Mouse (Mus musculus) layer of hippocampus, adult 8-10 months (tissue): ENCODE measurements around the gene Ldlrad3. TPM values are rescaled to one million over a fixed set of nuclear protein-coding genes. Genes with fewer than 3 reads are reported as not detected.

ENCODE experiments used
- DNase-seq, 2 experiments: peaks; one replicate each; pipeline ENCODE4 v3.0.0; 2022; ENCODE audit warnings: low spot score in 2 of 2
- total RNA-seq, 4 experiments: library from RNA; stranded (reverse); gene quantifications; 2 replicates each; pipeline ENCODE4 v1.2.4; 2022

Gene Ldlrad3
- total RNA-seq, 4 experiments from 2014 or later = 10.0 to 13.2 (median 11.3) TPM

GRCm38 (mm10) chr2:102190956-102191355 is 4.8 kb upstream of the Ldlrad3 start:
- DNase-seq = no peak

DNA sequence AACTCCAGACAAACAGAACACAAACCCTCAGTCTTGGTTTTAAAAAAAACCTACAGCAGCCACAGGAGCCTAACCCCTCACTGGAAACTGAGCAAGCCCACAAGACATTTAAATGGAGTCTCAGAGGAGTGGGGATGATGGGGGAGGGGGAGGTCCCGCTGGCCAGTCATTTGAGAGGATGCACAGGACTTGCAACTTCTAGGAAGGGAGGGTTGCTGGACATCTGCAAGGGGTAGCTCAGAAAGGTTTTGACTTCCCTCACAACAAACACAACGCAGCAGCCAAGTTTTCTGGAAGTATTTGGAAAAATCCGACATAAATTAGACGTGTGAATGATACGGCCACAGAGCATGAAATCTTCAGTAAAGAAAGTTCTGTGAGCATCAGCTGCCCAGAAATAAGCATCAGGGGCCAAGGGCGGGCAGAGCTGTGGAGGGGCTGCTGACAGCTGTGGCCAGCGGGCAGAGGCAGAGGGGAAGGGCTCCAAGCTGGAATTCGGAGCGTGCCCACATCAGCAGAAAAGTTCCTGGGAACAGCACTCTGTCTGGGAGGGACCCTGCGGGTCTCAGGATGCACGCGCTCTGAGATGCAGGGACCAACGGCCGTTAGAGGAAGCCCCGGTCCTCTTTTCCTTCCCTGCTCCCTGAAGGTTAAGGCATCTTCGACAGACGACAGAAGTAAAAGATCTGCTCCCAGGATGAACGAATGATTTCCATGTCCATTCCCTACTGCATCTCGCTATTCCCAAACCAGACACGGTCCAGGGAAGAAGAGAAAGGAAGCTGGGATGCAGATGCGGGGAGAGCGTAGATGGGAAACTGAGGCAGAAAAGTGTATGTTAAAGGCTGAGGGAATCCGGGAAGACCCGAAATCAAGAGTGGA is 875 bp downstream of the Ldlrad3 start:
- DNase-seq = no peak

GRCm38 (mm10) chr2:102183720-102184480 is 2.3 kb downstream of the Ldlrad3 start:
- DNase-seq = no peak

- no peak for DNase-seq
Observed at GRCm38 (mm10) chr2:102181459-102181858, 4.7 kb downstream of the Ldlrad3 start.

GRCm38 (mm10) chr2:102176434-102176772 is 9.8 kb downstream of the Ldlrad3 start:
- DNase-seq = no peak

- no peak for DNase-seq
Observed at GRCm38 (mm10) chr2:102175741-102176433, 10.3 kb downstream of the Ldlrad3 start.

DNA sequence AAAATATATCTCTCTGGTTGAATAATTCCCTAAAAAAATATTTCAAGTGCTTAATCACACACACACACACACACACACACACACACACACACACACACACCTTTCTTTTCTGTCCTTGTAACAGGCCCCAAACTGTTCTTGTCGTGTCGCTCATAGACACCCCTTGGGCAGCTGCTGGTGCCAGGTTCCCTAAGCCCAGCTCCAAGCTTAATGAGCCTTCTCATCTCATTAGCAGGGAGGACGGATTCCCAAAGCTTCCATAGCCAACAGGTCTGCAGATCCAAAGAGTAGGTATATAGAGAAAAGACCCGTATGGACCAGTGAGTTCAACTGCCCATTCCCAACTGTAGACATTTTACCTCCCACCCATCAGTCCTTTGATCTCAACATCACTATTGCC is 13.7 kb downstream of the Ldlrad3 start:
- no peak for DNase-seq

GRCm38 (mm10) chr2:102166550-102167325 is 19.4 kb downstream of the Ldlrad3 start:
- DNase-seq = no peak

DNA sequence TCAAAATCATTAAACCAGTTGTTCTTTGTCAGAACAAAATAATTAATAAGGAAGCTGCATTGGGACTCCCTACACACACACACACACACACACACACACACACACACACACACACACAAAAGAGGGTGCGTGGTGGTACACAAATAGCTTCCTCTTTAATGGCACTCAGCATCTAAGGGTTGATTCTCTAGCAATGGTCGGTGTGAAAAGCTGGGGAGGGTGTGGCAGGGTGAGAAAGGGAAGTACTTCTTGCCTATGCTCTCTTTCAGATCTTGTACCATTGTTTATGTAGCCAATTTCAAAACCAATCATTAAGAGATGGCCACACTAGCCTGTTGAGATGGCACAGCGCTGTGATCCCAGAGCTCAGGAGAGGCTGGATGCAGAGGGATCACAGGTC is 23.1 kb downstream of the Ldlrad3 start:
- DNase-seq = no peak

DNA sequence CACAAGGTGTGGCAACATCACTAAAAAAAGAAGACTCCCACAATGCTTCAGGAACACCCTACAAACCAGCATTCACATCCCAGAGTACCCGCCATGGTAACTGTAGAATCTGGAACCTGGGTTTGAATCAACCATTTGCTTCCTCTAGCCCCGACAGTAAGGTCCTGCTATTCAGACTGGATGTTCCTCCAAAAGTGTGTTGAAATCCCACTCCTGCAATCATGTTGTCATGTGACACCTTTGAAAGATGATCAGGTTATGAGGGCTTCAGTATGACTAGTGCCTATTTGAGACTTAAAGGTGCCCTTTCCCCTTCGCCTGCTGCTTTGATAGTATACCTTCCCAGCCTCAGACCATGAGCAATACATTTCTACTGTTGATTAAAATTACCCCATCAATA is 28.6 kb downstream of the Ldlrad3 start:
- no peak for DNase-seq

DNA sequence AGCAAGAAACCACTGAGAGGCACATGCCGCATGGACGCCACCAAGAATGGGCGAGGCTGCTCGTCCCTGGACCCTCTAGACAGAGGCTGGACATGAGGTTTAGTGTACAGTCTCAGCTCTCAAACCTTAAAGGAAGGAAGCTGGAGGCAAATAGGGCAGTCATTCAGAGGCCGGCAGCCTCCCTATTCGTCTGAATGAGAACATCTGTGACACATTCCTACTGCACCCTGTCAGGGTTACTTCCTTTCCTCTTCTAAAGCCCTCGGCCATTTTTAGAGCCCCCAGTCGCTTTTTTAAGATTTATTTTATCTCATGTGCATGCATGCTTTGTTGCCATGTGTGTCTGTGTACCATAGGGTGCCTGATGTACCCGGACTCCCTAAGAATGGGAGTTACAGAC is 29.2 kb downstream of the Ldlrad3 start:
- no peak for DNase-seq

DNA sequence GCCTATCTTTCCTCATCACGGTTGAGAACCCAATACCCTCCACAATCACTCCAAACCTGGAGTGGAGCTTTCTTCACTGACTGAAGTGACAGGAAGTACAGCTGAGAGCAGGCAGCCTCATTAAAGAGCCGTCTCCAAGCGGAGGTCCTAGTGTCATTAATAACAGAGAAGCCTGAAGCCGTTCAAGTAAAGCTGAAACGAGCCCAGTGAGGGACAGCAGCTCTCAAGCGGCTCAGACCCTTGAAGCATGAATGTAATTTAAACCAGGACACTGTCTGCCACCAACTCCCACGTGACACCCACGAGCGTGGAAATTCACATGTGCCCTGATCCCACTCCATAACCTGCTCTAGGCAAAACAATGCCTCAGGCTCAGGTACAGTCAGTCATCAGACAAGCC is 29.7 kb downstream of the Ldlrad3 start:
- DNase-seq = no peak

- DNase-seq = no peak
Observed at GRCm38 (mm10) chr2:102155306-102156015, 30.7 kb downstream of the Ldlrad3 start.

- DNase-seq = no peak
Observed at GRCm38 (mm10) chr2:102154771-102155211, 31.4 kb downstream of the Ldlrad3 start.

DNA sequence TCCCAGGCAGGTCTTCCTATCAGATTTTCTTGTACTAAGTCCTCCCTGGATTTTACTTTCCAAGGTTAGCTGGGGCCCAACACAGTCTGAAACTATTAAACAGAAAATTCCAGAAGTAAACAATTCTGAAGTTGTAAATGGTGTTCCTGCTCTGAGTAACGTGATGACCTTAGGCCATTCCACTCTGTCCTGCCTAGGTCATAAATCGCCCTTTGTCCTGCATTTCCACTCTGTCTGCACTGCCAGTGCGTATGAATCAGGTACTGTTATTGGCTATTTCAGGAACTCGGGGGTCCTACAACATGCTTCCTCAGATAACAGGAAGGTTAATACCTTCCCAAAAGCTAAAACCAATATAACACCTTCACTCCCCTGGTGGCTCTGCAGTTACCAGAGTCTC is 31.9 kb downstream of the Ldlrad3 start:
- DNase-seq = no peak

DNA sequence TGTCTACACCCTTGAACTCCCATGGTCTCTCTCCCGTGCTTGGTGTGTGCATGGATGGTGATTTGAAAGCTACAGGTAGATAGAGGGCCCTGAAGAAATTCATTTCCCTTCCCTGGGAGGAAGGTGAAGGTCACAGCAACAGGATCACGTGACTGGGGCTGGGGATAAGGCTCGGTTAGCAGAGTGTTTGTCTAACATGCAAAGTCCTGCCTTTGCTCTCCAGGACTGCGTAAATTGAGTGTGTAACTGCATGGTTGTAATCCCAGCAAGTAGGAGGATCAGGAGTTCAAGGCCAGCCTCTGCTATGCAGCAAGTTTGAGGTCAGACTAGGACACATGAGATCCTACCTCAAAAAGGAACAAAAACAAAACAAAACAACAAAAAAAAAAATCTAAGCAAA is 32.7 kb downstream of the Ldlrad3 start:
- no peak for DNase-seq

- no peak for DNase-seq
Observed at GRCm38 (mm10) chr2:102152851-102153250, 33.3 kb downstream of the Ldlrad3 start.

DNA sequence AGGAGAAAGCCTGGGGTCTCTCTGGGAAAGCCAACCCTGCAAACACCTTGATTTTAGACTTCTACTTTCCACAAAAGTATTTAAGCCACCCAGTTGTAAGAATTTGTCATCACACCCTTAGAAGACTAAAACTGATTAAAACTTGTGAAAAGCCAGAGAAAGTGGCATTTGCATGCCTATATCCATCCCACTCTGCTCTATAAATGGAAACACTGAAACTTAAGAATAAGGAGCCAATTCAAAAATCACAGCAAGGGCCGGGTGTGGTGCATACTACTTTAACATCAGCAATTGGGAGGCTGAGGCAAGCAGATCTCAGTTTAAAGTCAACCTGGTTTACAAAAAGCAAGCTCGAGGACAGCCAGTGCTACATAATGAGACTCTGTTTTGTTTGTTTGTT is 37.1 kb downstream of the Ldlrad3 start:
- DNase-seq = no peak

- no peak for DNase-seq
Observed at GRCm38 (mm10) chr2:102148093-102148492, 38.1 kb downstream of the Ldlrad3 start.

DNA sequence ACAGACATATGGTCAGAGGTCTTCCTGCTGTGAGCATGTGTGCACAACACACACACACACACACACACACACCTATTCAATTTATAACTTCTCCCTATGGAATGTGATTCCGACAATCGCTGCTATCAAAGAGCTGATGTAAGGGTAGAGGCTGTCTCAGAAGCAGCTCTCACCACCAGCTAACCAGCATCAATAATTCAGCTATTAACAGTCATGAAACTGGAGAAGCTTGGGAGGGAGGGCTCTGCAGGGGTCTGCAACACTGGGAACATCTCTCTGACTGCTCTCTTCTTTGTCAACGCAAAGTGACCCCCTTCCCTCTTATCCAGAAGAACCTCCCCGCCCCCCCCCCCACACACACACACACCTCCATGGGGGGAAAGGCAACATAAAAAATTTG is 38.6 kb downstream of the Ldlrad3 start:
- no peak for DNase-seq

GRCm38 (mm10) chr2:102146386-102146785 is 39.8 kb downstream of the Ldlrad3 start:
- no peak for DNase-seq
